Mouse (Mus musculus) left cerebral cortex, adult 2 months (tissue): ENCODE results near the gene Atxn1. TPM values are rescaled to one million over a fixed set of nuclear protein-coding genes. Genes with fewer than 3 reads are reported as not detected.

Experiments
- DNase-seq, 2 experiments: peaks; one replicate each; pipeline ENCODE4 v3.0.0; 2021 to 2022; ENCODE audit warnings: low spot score in 2 of 2, mixed read lengths in 1 of 2; ENCODE audit errors: extremely low spot score in 1 of 2
- H3K27ac ChIP-seq: fragments of 200-600 bp; 2 replicates; pipeline ENCODE4 v1.8.1; 2022
- H3K4me3 ChIP-seq: fragments of 200-600 bp; 2 replicates; pipeline ENCODE4 v1.8.1; 2022
- CTCF ChIP-seq: fragments of 200-600 bp; IDR thresholded peaks from 2 replicates; pipeline ENCODE4 v1.8.1; 2022; ENCODE audit warnings: antibody characterized with exemption, mild to moderate bottlenecking, moderate library complexity
- intact Hi-C: fragments of 180-260 bp; cut with DNase I; formaldehyde crosslinking; loops from one replicate; pipeline ENCODE4 v1.15.1; 2025
- total RNA-seq, 2 experiments: library from RNA; stranded (reverse); gene quantifications; 2 replicates each; pipeline ENCODE4 v1.2.3; 2021

Gene Atxn1
- total RNA-seq, 2 experiments from 2014 or later = 152 to 197 TPM

DNA sequence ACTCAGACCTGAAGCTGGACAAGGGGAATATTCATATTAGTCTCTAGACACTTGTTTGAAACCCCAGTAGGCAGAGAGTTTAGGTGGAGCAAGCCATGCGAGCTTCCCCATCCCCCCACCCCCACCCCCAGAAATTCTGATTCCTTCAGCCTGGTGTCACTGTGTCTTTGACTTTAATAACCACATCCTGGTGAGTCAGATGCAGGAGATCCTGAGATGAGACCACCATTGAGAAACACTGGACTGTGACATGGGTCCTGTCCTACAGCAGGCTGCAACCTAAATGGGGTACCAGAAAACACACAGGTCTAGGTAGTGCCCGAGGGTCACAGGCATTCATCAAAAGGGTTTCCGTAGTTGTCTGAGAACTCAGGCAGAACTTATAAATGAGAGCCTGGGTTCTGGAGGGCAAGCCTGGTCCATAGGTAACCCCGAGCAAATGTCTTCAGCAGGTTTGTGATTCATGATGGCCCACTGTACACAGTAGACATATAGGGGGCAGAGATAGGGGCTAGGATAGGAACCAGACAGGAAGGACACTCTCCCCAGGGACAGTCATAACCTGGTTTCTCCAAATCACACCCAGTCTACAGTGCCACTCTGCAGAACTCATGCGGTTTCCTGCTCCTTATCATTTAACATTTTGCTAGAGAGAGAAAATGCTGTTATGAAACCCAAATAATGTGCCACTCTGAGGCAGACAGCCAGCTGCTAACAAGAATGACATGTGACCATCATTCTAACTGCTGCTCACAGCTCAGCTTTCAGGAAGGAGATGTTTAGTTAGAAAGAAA, 114.4 kb downstream of the Atxn1 start:
- H3K4me3 ChIP-seq = no peak overlapping the region
- intact Hi-C loops = no loop called here
- no peak for TF ChIP-seq CTCF
- DNase-seq = no peak
- no peak overlapping the region for H3K27ac ChIP-seq

DNA sequence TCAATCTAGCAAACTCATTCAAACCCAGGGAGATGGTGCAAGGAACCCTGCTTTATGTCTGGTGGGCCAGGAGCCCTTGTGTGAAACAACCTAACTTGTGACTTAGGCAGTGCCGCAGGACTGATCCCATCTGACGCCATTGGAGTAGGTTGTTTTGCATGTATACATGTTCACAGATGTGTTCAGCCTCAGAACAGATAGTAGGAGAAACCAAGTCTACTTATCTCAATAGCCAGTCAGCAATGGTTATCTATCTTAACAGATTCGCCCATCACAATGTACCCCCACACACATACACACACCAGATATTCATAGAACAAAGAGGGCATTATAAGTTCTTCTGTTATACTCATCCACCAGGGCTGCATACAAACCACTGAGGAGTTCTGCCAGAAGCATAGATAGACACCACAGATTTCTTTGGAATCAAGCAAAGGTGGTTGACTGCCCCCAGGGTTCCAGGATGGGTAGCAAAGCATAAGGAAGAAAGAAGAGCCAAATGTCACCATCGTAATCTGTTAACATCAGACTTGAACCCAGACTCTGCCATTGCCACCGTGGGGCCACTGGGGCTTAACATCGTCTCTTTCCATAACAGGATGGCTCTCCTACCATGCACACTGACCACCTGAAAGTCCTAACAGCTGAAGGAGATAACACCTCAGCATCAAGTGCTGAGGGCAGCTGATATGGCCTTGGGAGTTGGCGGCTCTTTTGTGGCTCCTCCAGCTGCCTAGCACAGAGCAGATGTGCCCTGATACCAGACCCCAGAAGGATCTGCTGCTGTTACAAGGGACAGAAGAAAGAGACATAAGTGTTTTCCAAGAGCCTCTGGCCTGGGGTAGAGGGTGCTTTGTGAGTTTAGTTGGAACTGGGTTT, 115.4 kb downstream of the Atxn1 start:
- no peak for TF ChIP-seq CTCF
- H3K27ac ChIP-seq = no peak overlapping the region
- intact Hi-C loops = no loop called here
- no peak for DNase-seq
- H3K4me3 ChIP-seq = no peak overlapping the region

DNA sequence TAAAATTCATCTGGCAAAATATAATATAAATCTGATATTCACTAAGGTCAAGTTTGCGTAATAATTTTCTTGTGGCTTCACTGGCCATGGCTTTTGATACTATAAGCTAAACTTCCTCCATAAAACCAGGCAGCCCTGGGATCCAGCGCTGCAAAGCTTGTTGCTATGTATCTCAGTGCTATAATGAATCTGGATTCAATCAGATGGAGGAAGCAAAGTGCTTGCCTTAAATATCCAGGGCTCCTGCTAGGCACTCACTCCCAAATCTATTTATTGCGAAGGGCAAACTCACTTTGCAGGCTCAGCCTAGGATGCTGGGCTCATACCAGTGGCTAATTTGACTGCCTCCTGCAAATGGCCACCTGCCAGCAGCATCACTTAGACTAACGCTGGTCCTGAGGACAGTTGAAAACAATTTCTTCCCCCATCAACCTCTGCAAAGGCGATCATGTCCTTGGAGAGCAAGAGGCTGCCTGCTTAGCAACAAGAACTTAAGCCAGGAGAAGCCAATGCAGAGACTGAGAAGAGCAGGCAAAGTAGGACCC, 122.2 kb downstream of the Atxn1 start:
- no peak for TF ChIP-seq CTCF
- Histone ChIP-seq H3K4me3 (no peak overlapping the region), H3K27ac (no peak overlapping the region)
- no peak for DNase-seq
- intact Hi-C loops = no loop called here

DNA sequence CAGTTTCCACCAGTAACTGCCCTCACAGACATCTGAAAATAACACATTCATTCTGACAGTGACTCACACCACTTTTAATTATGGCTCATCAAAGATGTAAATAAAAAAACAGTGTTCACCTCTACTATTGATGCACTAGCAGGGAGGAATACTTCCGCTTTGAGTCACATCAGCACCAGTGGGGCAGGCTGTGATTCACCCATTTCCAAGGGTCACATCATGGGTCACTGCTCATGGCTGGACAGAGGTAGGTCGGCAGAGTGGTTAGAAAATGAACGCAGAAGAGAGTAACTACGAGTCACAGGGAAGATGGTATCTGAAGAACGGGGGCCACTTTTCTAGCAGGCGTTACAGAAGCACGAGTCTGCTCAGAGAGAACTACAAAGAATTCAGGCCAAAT, 124.9 kb downstream of the Atxn1 start:
- no peak for TF ChIP-seq CTCF
- no peak overlapping the region for H3K27ac ChIP-seq
- H3K4me3 ChIP-seq = no peak overlapping the region
- DNase-seq = no peak
- intact Hi-C loops = no loop called here

DNA sequence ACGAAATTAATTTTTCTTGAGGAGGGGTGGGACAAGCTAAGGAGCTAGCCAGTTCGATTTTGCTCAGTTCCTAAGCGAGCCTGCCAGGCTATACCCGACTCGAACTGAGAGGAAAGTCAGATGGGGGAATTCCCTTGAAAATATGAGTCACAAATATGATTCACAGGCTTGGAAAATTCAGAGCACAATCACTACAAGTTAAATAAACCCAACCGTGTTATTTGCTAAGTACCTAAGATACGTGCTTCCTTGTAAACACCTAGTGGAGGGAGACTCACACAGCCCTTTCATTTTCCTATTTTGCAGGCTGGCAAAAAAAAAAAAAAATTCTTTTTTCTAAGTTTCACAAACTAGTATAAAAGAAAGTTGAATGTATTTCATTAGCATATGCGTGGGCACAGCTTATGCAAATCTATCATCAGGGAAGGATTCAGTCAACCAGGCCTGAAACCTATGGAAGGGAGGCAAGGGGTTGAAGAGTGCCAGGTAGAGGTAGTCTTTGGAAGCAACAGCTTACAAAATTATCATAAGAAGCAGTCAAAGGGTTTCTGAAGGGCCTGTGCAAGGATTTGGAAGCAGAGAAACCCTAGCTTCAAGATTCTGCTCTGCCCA, 127.1 kb downstream of the Atxn1 start:
- no peak; the same call in 1 of the 2 replicates for TF ChIP-seq CTCF

DNA sequence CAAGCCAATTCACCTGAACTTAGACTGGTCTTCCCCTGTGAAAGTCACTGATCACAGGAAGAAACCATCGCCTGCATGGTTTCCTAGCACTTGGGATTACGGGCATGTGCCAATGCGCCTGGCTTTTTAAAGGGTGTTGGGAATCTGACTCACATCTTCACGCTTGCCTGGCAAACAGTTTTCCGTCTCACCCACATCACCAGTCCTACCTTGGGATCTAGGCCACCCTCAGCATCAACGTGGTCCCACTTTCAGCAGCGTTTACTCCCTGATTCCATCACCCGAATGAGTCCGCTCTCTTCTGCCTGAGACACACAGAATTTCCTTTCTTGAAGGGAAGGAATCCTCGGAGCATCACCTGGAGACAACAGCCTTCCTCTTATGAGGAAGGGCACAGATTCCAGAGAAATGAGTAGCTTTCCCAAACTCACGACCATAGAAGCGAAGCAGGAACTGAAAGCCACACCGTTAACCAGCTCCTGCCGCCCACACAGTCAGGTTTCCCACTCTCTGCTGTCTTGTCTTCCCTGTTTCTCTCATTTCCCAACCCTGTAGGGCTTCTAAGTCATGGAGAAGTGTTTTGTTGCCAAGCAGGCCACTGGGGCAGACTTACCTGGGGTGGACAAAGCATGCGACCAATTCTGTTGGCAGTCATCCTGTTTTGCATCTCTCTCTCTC, 128.3 kb downstream of the Atxn1 start:
- TF ChIP-seq CTCF = no peak
- H3K4me3 ChIP-seq = no peak overlapping the region
- DNase-seq = no peak
- H3K27ac ChIP-seq = no peak overlapping the region
- intact Hi-C loops = no loop called here

More for the DNA sequence above, 127.1 kb downstream of the Atxn1 start:
- H3K4me3 ChIP-seq = no peak overlapping the region
- no peak for DNase-seq
- intact Hi-C loops = no loop called here
- no peak overlapping the region for H3K27ac ChIP-seq

DNA sequence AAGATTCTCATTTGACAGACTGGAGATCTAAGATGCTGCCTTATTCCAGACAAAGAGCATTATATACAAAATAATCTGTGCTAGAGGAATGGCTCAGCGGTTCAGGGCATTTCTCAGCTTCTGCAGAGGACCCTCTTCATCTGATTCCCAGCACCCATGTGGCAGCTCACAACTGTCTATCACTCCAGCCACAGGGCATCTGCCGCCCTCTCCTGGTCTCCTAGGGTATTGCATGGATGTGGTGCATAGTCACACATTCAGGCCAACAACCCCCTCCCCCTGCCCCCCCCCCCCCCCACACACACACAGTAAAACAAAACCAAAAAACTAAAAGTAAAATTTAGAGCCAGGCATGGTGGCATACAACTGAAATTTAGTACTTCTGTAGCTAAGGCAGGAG, 130.5 kb downstream of the Atxn1 start:
- DNase-seq = no peak
- Histone ChIP-seq H3K27ac (no peak overlapping the region), H3K4me3 (no peak overlapping the region)
- intact Hi-C loops = no loop called here
- peak; percentile 14; the same call in 1 of the 2 replicates for TF ChIP-seq CTCF

DNA sequence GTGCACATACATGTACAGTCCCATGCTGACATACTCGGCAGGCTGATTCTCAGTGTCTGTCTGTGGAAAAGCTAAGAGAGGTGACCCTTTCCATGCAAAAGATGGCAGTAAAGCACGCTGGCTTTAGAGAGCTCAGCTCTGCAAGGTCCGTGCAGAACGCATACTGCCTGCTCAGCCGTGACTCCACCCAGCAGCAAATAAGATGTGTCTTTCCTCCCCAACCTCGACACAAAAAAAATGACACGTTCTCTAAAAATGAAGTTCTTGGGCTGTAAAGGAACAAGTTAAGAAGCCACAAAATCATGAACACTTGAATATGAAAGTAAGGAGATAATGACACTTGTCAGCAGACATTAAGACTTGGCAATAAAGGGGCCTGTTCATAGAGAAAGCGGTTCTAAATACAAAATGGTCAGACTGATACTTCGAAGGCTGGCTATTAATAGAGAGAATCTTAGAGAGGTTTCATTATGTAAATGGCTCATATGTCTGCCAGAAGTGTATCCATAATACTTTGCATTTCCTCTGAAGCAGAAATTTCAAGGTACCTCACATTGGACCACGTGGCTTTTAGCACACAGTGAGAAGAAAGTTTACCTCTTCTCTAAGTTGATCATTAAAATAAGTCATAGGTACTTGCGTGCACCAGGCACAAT, 132.0 kb downstream of the Atxn1 start:
- intact Hi-C loops = no loop called here
- H3K4me3 ChIP-seq = no peak overlapping the region
- TF ChIP-seq CTCF = no peak
- no peak for DNase-seq
- no peak overlapping the region for H3K27ac ChIP-seq

DNA sequence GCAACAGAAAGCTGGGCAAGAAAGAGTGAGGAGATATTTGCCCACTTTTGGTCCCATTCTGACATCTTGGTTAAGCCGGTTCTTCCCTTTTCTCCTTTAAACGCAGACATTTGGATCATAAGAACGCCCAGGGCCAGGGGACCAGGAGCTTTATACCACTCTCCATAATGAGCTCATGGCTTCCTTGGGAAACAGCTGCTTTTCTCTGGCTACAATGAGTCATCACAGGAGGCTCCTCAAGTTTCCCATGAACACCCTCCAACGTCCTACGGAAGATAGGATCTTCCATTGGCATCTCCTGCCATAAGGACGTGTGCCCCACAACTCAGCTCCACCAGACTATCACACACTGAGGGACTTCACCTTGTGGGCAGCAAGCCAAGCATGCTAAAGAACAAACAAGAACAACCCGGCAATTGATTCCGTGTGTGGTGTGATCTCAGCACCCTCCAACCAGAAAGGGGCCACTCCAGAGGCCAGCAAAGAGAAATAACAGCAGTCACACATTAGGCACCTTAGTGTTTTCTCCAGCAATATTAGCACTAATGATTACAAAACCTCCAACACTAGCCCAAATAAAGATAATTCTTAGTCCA, 135.4 kb downstream of the Atxn1 start:
- no peak for TF ChIP-seq CTCF
- Histone ChIP-seq H3K4me3 (no peak overlapping the region), H3K27ac (no peak overlapping the region)
- DNase-seq = no peak
- intact Hi-C loops = loop anchor here (5.0 kb wide), 1 partner anchor 133 kb away; no protein-coding TSS in a partner anchor

DNA sequence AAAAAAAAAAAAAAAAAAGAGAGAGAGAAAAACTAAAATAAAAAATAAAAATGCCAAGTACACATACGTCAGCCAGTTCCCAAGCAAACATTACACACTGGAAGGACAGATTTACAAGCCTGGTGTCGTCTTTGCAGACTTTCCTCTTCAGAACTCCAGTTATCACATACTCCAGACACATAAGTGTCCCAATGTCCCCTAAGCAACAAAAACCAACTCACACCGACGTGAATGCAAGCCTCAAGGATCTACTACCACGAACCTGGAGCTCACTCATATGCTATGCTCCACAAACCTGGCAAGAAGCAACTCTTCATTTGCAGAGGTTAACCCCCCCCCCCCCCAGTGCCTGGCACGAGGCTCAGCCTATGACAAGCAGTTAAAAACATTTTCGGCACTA, 136.8 kb downstream of the Atxn1 start:
- intact Hi-C loops = loop anchor here (5.0 kb wide), 1 partner anchor 134 kb away; no protein-coding TSS in a partner anchor
- DNase-seq = no peak

More for the DNA sequence above, 136.8 kb downstream of the Atxn1 start:
- Histone ChIP-seq H3K27ac (no peak overlapping the region), H3K4me3 (no peak overlapping the region)
- TF ChIP-seq CTCF = no peak
